Mouse (Mus musculus): ENCODE results near the gene Fabp1. TPM values are rescaled to one million over a fixed set of nuclear protein-coding genes. Genes with fewer than 3 reads are reported as not detected.

The Fabp1 gene
- polyA plus RNA-seq, 1 experiment = not detected

- H3K4me1 ChIP-seq (ENCODE audit: control insufficient read depth, insufficient read depth, low read length) = peaks cover 26% of the 10 kb centered on the region
Observed at GRCm38 (mm10) chr6:71204166-71204565, 4.5 kb downstream of the Fabp1 start.

DNA sequence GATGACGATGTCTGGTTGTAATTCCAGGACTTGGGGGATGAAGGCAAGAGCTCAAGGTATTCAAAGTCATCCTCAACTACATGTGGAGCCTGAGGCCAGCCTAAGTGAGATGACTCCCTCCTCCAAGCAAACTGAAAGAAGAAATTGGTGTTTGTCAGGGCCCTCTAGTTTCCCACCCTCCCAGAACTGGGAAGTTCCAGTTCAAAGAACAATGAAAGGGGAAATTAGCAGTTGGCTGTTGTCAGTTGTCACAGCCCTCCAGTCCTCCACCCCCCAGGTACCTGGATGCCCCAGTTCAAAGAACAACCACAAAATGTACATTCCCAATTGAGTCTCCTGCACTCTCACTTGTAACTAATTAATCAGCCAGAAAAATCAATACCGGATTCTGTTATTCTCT is 9.1 kb downstream of the Fabp1 start:
- TF ChIP-seq POLR2A (IDR thresholded peaks at IDR 0.05; ENCODE audit: borderline replicate concordance, low read depth, low read length) (no peak), CTCF (IDR thresholded peaks at IDR 0.05; ENCODE audit: low read depth, low read length) (no peak)
- peaks cover 11% of the 10 kb centered on the region for H3K4me1 ChIP-seq (ENCODE audit: control insufficient read depth, insufficient read depth, low read length)
- H3K4me3 ChIP-seq (ENCODE audit: insufficient read depth, low read length) = no peak overlapping the region
- no peak overlapping the region for H3K27ac ChIP-seq (ENCODE audit: insufficient read depth, low read depth, low read length)

More at GRCm38 (mm10) chr6:71204166-71204565, 4.5 kb downstream of the Fabp1 start:
- Histone ChIP-seq H3K27ac (ENCODE audit: insufficient read depth, low read depth, low read length) (no peak overlapping the region), H3K4me3 (ENCODE audit: insufficient read depth, low read length) (no peak overlapping the region)
- TF ChIP-seq POLR2A (IDR thresholded peaks at IDR 0.05; ENCODE audit: borderline replicate concordance, low read depth, low read length) (no peak), CTCF (IDR thresholded peaks at IDR 0.05; ENCODE audit: low read depth, low read length) (no peak)

DNA sequence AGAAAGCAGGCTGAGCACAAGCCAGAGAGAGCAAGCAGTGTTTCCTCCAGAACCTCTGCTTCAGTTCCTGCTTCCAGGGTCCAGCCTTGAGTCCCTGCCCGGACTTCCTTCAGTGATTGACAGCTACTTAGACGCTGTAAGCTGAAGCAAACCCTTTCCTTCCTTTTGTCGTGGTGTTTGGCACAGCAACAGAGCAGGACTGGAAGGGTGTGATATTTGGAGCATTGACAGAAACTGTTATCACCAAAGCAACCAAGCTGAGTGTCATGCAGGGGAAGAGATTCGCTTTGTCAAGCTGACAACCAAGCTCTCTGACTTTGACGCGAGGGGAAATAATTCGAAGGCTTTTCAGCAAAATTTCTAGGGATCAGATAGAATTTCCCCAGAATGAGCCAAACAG is 12.3 kb downstream of the Fabp1 start:
- Histone ChIP-seq H3K4me1 (ENCODE audit: control insufficient read depth, insufficient read depth, low read length) (peaks cover 11% of the 10 kb centered on the region), H3K4me3 (ENCODE audit: insufficient read depth, low read length) (no peak overlapping the region), H3K27ac (ENCODE audit: insufficient read depth, low read depth, low read length) (no peak overlapping the region)
- TF ChIP-seq CTCF (IDR thresholded peaks at IDR 0.05; ENCODE audit: low read depth, low read length) (no peak), POLR2A (IDR thresholded peaks at IDR 0.05; ENCODE audit: borderline replicate concordance, low read depth, low read length) (no peak)

DNA sequence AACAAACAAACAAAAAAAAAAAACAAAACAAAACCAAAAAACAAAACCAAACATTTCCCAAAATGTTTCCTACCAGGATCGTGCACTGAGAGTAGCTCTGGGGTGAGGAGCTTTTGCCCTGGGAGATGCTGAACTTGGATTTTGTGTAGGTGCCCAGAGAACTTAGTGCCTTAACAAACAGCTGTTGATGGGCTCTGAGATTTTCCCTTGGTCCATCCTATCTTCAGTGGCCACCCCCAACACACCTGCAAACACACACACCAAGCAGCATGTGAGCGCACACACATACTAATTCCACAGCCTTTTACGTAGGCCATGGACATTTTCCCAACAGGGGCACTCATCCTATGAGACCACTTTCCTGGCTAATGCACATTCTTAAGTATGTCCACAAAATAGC is 12.8 kb downstream of the Fabp1 start:
- no peak for TF ChIP-seq POLR2A (IDR thresholded peaks at IDR 0.05; ENCODE audit: borderline replicate concordance, low read depth, low read length)
- no peak for TF ChIP-seq CTCF (IDR thresholded peaks at IDR 0.05; ENCODE audit: low read depth, low read length)
- Histone ChIP-seq H3K4me3 (ENCODE audit: insufficient read depth, low read length) (no peak overlapping the region), H3K4me1 (ENCODE audit: control insufficient read depth, insufficient read depth, low read length) (peaks cover 11% of the 10 kb centered on the region), H3K27ac (ENCODE audit: insufficient read depth, low read depth, low read length) (no peak overlapping the region)

DNA sequence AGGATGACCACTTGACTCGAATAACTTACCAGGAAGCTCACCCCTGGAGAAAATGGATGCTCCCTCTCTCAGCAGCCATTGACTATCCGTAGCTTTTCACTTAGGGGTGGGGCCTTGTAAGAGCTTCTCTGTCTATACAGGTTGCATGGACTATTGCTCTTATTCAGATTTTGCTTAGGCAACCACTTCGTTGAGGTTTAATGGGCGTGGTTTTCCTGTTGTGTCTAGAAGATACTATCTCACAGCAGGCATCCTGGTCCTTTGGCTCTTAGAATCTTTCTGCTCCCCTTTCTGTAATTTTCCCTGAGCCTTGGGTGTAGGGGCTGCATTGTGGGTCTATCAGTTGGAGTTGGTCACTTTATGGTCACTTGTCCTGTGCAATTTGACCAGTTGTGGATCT is 21.9 kb downstream of the Fabp1 start:
- H3K4me1 ChIP-seq (ENCODE audit: control insufficient read depth, insufficient read depth, low read length) = peaks cover 21% of the 10 kb centered on the region
- TF ChIP-seq POLR2A (IDR thresholded peaks at IDR 0.05; ENCODE audit: borderline replicate concordance, low read depth, low read length) = no peak
- TF ChIP-seq CTCF (IDR thresholded peaks at IDR 0.05; ENCODE audit: low read depth, low read length) = no peak
- no peak overlapping the region for H3K27ac ChIP-seq (ENCODE audit: insufficient read depth, low read depth, low read length)
- no peak overlapping the region for H3K4me3 ChIP-seq (ENCODE audit: insufficient read depth, low read length)

DNA sequence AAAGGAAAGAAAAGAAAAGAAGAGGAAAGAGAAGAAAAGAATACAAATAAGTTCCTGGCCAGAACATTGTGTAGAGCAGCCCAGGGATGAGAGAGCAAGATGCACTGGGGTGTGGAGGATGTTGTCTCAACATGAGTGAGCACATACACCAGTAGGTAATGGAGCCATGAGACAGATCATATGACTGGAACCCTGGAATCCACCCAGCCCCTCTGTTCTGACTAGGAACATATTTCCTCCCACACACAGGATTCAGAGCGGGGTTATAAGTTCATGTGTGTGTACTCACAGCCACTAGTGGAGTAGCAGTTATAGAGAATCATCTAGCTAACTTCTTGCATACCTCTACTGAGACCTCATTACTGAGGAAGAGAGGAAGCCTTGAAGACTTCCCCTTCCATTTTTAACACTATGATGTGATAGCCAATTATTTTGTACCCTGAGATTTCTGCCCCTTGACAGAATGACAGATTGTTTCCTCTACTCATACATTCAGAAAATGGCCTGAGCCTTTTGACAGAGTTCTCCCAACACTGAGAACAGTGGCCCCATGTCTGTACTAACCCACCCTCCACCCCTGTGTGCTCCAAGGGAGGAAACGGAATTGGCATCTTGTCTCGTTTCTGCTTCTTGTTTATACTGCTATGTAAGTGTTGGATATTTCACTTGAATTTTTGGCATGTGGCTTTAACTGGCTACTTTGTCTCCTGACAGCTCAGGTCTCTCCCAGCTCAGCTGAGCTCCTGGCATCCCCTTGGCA is 24.7 kb downstream of the Fabp1 start:
- H3K4me3 ChIP-seq (ENCODE audit: insufficient read depth, low read length) = no peak overlapping the region
- H3K27ac ChIP-seq (ENCODE audit: insufficient read depth, low read depth, low read length) = no peak overlapping the region
- no peak for TF ChIP-seq CTCF (IDR thresholded peaks at IDR 0.05; ENCODE audit: low read depth, low read length)
- TF ChIP-seq POLR2A (IDR thresholded peaks at IDR 0.05; ENCODE audit: borderline replicate concordance, low read depth, low read length) = no peak
- peaks cover 21% of the 10 kb centered on the region for H3K4me1 ChIP-seq (ENCODE audit: control insufficient read depth, insufficient read depth, low read length)

DNA sequence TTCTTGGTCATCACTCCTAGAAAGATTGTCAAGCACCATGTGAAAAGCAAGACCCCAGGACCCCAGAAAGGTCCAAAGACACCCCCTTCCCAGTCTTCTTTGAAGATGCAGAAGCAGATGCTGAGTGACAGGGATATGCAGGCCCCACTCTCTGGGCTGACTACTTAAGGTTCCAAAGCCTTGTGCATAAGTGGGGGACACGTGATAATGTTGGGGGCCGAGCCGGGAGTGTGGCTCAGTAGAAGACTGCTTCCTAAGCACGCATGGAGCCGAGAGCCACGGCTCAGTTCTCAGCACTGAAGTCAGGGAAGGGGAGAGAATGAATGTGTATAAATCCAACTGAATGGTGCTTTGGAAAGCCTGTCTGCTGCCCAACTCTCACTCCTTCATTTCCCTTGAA is 26.9 kb downstream of the Fabp1 start:
- no peak for TF ChIP-seq CTCF (IDR thresholded peaks at IDR 0.05; ENCODE audit: low read depth, low read length)
- TF ChIP-seq POLR2A (IDR thresholded peaks at IDR 0.05; ENCODE audit: borderline replicate concordance, low read depth, low read length) = no peak
- H3K4me1 ChIP-seq (ENCODE audit: control insufficient read depth, insufficient read depth, low read length) = peaks cover 21% of the 10 kb centered on the region
- no peak overlapping the region for H3K27ac ChIP-seq (ENCODE audit: insufficient read depth, low read depth, low read length)
- H3K4me3 ChIP-seq (ENCODE audit: insufficient read depth, low read length) = no peak overlapping the region

DNA sequence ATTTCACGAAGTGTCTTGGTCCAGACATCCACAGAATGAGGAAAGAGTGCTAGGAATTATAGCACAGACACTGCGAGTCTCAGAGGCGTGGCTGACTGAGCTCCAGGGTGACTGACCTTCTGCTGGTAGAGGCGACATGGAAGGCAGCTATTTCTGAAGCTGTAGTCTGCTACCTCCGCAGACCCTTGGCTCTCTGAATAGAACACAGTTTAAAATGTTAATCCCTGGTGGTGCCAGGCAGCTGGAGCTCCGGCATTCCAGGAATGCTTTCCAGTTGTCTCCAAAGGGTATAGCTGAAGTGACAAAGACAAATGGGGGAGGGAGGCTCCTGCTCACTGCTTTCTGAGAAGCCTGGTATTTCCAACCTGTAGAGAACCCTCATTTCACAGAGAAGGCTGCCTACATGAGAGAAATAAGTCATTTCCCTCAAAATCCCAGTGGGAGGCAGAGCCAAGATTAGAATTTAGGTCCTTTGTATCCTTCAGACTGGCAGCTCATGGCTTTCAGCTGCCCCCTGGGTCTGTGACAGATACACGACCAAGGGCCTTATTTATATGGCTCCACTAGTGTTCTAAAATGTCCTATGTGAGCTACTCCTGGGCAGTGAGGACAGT is 27.6 kb downstream of the Fabp1 start:
- H3K4me3 ChIP-seq (ENCODE audit: insufficient read depth, low read length) = no peak overlapping the region
- peaks cover 21% of the 10 kb centered on the region for H3K4me1 ChIP-seq (ENCODE audit: control insufficient read depth, insufficient read depth, low read length)
- TF ChIP-seq POLR2A (IDR thresholded peaks at IDR 0.05; ENCODE audit: borderline replicate concordance, low read depth, low read length) (no peak), CTCF (IDR thresholded peaks at IDR 0.05; ENCODE audit: low read depth, low read length) (no peak)
- H3K27ac ChIP-seq (ENCODE audit: insufficient read depth, low read depth, low read length) = no peak overlapping the region

- Histone ChIP-seq H3K4me3 (ENCODE audit: insufficient read depth, low read length) (no peak overlapping the region), H3K4me1 (ENCODE audit: control insufficient read depth, insufficient read depth, low read length) (peaks cover 13% of the 10 kb centered on the region), H3K27ac (ENCODE audit: insufficient read depth, low read depth, low read length) (no peak overlapping the region)
- TF ChIP-seq POLR2A (IDR thresholded peaks at IDR 0.05; ENCODE audit: borderline replicate concordance, low read depth, low read length) = no peak
Observed at GRCm38 (mm10) chr6:71235121-71235520, 35.5 kb downstream of the Fabp1 start.

- Histone ChIP-seq H3K27ac (ENCODE audit: insufficient read depth, low read depth, low read length) (no peak overlapping the region), H3K4me1 (ENCODE audit: control insufficient read depth, insufficient read depth, low read length) (peaks cover 13% of the 10 kb centered on the region), H3K4me3 (ENCODE audit: insufficient read depth, low read length) (no peak overlapping the region)
- TF ChIP-seq CTCF (IDR thresholded peaks at IDR 0.05; ENCODE audit: low read depth, low read length) (no peak), POLR2A (IDR thresholded peaks at IDR 0.05; ENCODE audit: borderline replicate concordance, low read depth, low read length) (no peak)
Observed at GRCm38 (mm10) chr6:71235944-71236343, 36.3 kb downstream of the Fabp1 start.

Data from bone marrow macrophage, adult 2 months (primary cell).